ENCODE assay signal across 8 mouse cellular contexts in the genomic region with DNA sequence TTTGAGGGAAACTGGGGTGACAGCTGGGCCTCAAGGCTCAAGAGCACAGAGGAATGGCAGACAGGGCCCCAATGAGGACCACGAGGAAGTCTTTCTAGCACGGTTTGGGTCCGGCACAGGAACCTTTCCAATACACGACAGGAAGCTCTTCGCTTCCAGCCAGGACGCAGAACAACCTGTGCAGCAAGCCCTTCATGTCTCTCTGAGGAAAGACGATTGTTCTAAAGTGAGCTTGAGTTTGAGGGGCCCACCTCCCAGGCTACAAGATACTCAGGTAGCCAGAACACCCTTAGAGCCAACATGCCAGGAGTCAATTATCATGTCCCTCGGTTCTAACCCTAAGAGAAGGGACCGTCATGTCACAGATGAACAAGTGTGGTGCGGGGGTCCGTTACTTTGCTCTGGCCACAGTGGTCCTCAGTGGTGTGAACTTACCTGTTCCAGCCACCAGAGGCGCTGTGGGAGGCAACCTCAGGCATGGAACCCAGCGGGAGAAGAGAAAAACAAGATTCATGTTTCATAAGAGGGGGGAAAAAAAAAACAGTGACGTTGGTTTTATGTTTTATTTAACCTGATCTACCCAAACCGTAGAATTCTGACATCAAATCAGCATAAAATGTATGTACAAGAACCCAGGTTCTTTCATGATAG. TPM values are rescaled to one million over a fixed set of nuclear protein-coding genes. Genes with fewer than 3 reads are reported as not detected.
DNase-seq lines count a peak whose midpoint lies in the region; ATAC-seq and TF ChIP-seq lines count a peak whose summit lies in the region.

No protein-coding gene starts in this region.

- no peaks in the 10 kb centered on the region for H3K9me3 ChIP-seq in heart, postnatal 0 days (replicated peaks; ENCODE audit: control insufficient read depth, low read length)
- no peaks in the 10 kb centered on the region for H3K9me3 ChIP-seq in heart, embryonic 12.5 days (replicated peaks)
- no peaks in the 10 kb centered on the region for H3K9me3 ChIP-seq in intestine, embryonic 14.5 days (ENCODE audit: control insufficient read depth, low read length)

- H3K9ac ChIP-seq in heart, postnatal 0 days (replicated peaks; ENCODE audit: low read depth, low read length), result no peak overlapping the region
- H3K9ac ChIP-seq in heart, embryonic 12.5 days, result no peak overlapping the region
- 0 out of 2 replicates have a peak overlapping the region, but pooled peaks have one; percentile 13 for H3K9ac ChIP-seq in intestine, embryonic 14.5 days (ENCODE audit: low read length)

- H3K36me3 ChIP-seq in heart, postnatal 0 days (replicated peaks; ENCODE audit: control insufficient read depth, insufficient read depth, low read length), result no peaks in the 10 kb centered on the region
- no peaks in the 10 kb centered on the region for H3K36me3 ChIP-seq in heart, embryonic 12.5 days
- H3K36me3 ChIP-seq in testis, adult 2 months (ENCODE audit: control insufficient read depth, insufficient read depth, low read length), result no peaks in the 10 kb centered on the region
- H3K36me3 ChIP-seq in intestine, embryonic 14.5 days (ENCODE audit: control insufficient read depth, insufficient read depth, low read length), result no peaks in the 10 kb centered on the region

- DNase-seq in heart, postnatal 0 days (ENCODE audit: low spot score), result peak; percentile 24
- DNase-seq in testis, postnatal 14 days (ENCODE audit: low spot score), result no peak
- peak; percentile 52 for DNase-seq in intestine, embryonic 14.5 days (ENCODE audit: low spot score)
- DNase-seq in retina, postnatal 1 day, result peak; percentile 69
- DNase-seq in urinary bladder, adult 2 months (ENCODE audit: low spot score), result no peak
- DNase-seq in kidney, adult 11 months, result no peak

- H3K4me2 ChIP-seq in heart, postnatal 0 days (ENCODE audit: low read depth, low read length), result no peak overlapping the region
- H3K4me2 ChIP-seq in heart, embryonic 12.5 days, result no peak overlapping the region
- H3K4me2 ChIP-seq in intestine, embryonic 14.5 days (ENCODE audit: low read length), result no peak overlapping the region

- no peak for TF ChIP-seq POLR2A in testis, adult 2 months (IDR thresholded peaks at IDR 0.05; ENCODE audit: control insufficient read depth, low read depth, low read length)

- peak; percentile 65 for TF ChIP-seq CTCF in heart, postnatal 0 days (IDR thresholded peaks at IDR 0.05; ENCODE audit: low read depth)
- TF ChIP-seq CTCF in testis, adult 2 months (IDR thresholded peaks at IDR 0.05; ENCODE audit: control insufficient read depth, insufficient read depth, insufficient replicate concordance, low read depth, low read length), result peak; percentile 78; the same call in 1 of the 2 replicates

- peak overlapping the region; percentile 66; the same call in 1 of the 2 replicates for H3K27ac ChIP-seq in heart, postnatal 0 days (ENCODE audit: low read depth)
- H3K27ac ChIP-seq in heart, embryonic 12.5 days (ENCODE audit: poor library complexity, severe bottlenecking), result no peak overlapping the region
- H3K27ac ChIP-seq in testis, adult 2 months (ENCODE audit: control insufficient read depth, insufficient read depth, low read depth, low read length), result no peak overlapping the region
- peak overlapping the region; percentile 91 for H3K27ac ChIP-seq in intestine, embryonic 14.5 days (ENCODE audit: low read depth)

- H3K4me3 ChIP-seq in heart, postnatal 0 days (ENCODE audit: low read depth, low read length), result no peak overlapping the region
- no peak overlapping the region for H3K4me3 ChIP-seq in heart, embryonic 12.5 days
- H3K4me3 ChIP-seq in testis, adult 2 months (ENCODE audit: control insufficient read depth, low read depth, low read length), result no peak overlapping the region
- no peak overlapping the region for H3K4me3 ChIP-seq in intestine, embryonic 14.5 days (ENCODE audit: low read depth, low read length)

- peaks cover 7% of the 10 kb centered on the region; the same call in 1 of the 2 replicates for H3K27me3 ChIP-seq in heart, postnatal 0 days (ENCODE audit: control insufficient read depth, insufficient read depth, low read length)
- no peaks in the 10 kb centered on the region for H3K27me3 ChIP-seq in heart, embryonic 12.5 days (replicated peaks)
- no peaks in the 10 kb centered on the region for H3K27me3 ChIP-seq in testis, adult 2 months (ENCODE audit: control insufficient read depth, insufficient read depth, low read length)
- no peaks in the 10 kb centered on the region for H3K27me3 ChIP-seq in intestine, embryonic 14.5 days (replicated peaks; ENCODE audit: control insufficient read depth, insufficient read depth, low read length)

- ATAC-seq in heart, postnatal 0 days (ENCODE audit: insufficient read depth, low read depth), result no peak
- ATAC-seq in heart, embryonic 12.5 days (ENCODE audit: insufficient number of reproducible peaks, low FRiP score), result no peak
- ATAC-seq in intestine, embryonic 14.5 days (replicated peaks; ENCODE audit: low FRiP score, low TSS enrichment, low read depth), result no peak

- 0 out of 2 replicates have a peak, but pooled peaks cover 10% of the 10 kb centered on the region for H3K4me1 ChIP-seq in heart, postnatal 0 days (ENCODE audit: control insufficient read depth, insufficient read depth)
- peaks cover 57% of the 10 kb centered on the region for H3K4me1 ChIP-seq in heart, embryonic 12.5 days (replicated peaks)
- H3K4me1 ChIP-seq in testis, adult 2 months (ENCODE audit: control insufficient read depth, insufficient read depth, low read length), result peaks cover 13% of the 10 kb centered on the region
- peaks cover 60% of the 10 kb centered on the region for H3K4me1 ChIP-seq in intestine, embryonic 14.5 days (replicated peaks; ENCODE audit: control insufficient read depth, insufficient read depth, low read length)

- 55% methylated on average over 15 of the region's 15 CpGs for WGBS in heart, postnatal 0 days
- WGBS in heart, embryonic 12.5 days, result 56% methylated on average over 15 of the region's 15 CpGs
- WGBS in intestine, embryonic 14.5 days, result 37% methylated on average over 15 of the region's 15 CpGs

- no peak for TF ChIP-seq EP300 in heart, postnatal 0 days (IDR thresholded peaks at IDR 0.05; ENCODE audit: low read depth)

RNA-seq across cellular contexts. Expression of a gene that starts 51.6 kb away (rescaled TPM):
- total RNA-seq in heart, postnatal 0 days (2014; rRNA removed; ENCODE audit: low replicate concordance), result 45.0 and 55.2 TPM in 2 replicates
- polyA plus RNA-seq in heart, postnatal 0 days (2015; fragmentation: Nextera tagmentation; extraction: Ambion mirVana), result 55.1 and 62.9 TPM in 2 replicates
- polyA plus RNA-seq in heart, embryonic 12.5 days (2016; fragmentation: Nextera tagmentation; extraction: Ambion mirVana), result 61.1 and 69.0 TPM in 2 replicates
- 1.2 and 1.5 TPM in 2 replicates for polyA plus RNA-seq in testis, adult 2 months (2012; rRNA removed)
- polyA plus RNA-seq in intestine, embryonic 14.5 days (2014; fragmentation: Nextera tagmentation; extraction: Ambion mirVana), result 398 and 437 TPM in 2 replicates
- 8.0 and 10.8 TPM in 2 replicates for polyA plus RNA-seq in urinary bladder, adult 2 months (2012; rRNA removed)

Comparison
In these comparisons a context has a peak if more than half of its experiments do, and no peak if none do; other contexts are left out.
1. H3K27ac ChIP-seq: peak in heart, postnatal 0 days (single experiment) and intestine, embryonic 14.5 days (single experiment); none in heart, embryonic 12.5 days (single experiment) and testis, adult 2 months (single experiment).
2. DNase-seq: peak in heart, postnatal 0 days (single experiment), intestine, embryonic 14.5 days (single experiment) and retina, postnatal 1 day (single experiment); none in testis, postnatal 14 days (single experiment), urinary bladder, adult 2 months (single experiment) and kidney, adult 11 months (single experiment).